Mouse (Mus musculus) olfactory bulb, adult 2 months (tissue): Measurements from ENCODE around the gene Theg. TPM values are rescaled to one million over a fixed set of nuclear protein-coding genes. Genes with fewer than 3 reads are reported as not detected.

Source experiments
- H3K27ac ChIP-seq: fragments of 200-500 bp; 2 replicates; pipeline ENCODE4 v1.5.1; 2012; ENCODE audit warnings: low read depth, low read length; ENCODE audit not compliant: insufficient read depth
- H3K4me1 ChIP-seq: fragments of 200-500 bp; 2 replicates; pipeline ENCODE4 v1.6.1; 2012; ENCODE audit warnings: low read length; ENCODE audit not compliant: control insufficient read depth, insufficient read depth
- H3K4me3 ChIP-seq: fragments of 200-500 bp; 2 replicates; pipeline ENCODE4 v1.5.1; 2012; ENCODE audit warnings: mild to moderate bottlenecking, low read depth, low read length, moderate library complexity; ENCODE audit not compliant: insufficient read depth
- CTCF ChIP-seq: fragments of 200-500 bp; IDR thresholded peaks from 2 replicates; pipeline ENCODE4 v1.5.1; 2012; ENCODE audit warnings: low read depth, mild to moderate bottlenecking, low read length, moderate library complexity; ENCODE audit not compliant: insufficient read depth
- POLR2A ChIP-seq: fragments of 200-500 bp; IDR thresholded peaks from 2 replicates; pipeline ENCODE4 v1.6.1; 2012; ENCODE audit warnings: mild to moderate bottlenecking, low read depth, low read length, moderate library complexity; ENCODE audit not compliant: insufficient read depth
- WGBS: fragments of 180-500 bp; shearing (Covaris S2); methylation state at CpG from one replicate; pipeline ENCODE4 v1.1.7; 2018; 5-methylcytosine and 5-hydroxymethylcytosine counted together
- polyA plus RNA-seq: library from polyadenylated mRNA; stranded (reverse); fragments of >200 nt; gene quantifications from 2 replicates; pipeline ENCODE4 v1.2.4, GENCODE M21; 2012; ENCODE audit warnings: low replicate concordance; ENCODE audit not compliant: missing spikeins, insufficient read depth, insufficient read length

Gene Theg
- polyA plus RNA-seq, 1 experiment = not detected

GRCm38 (mm10) chr10:79553691-79554090, 33.4 kb downstream of the Theg start:
- Histone ChIP-seq H3K27ac (no peak overlapping the region), H3K4me1 (peaks cover 28% of the 10 kb centered on the region), H3K4me3 (peak overlapping the region; percentile 79)
- 34% methylated on average over 10 of the region's 10 CpGs for WGBS
- no peak for TF ChIP-seq POLR2A
- no peak for TF ChIP-seq CTCF

GRCm38 (mm10) chr10:79553176-79553575, 34.0 kb downstream of the Theg start:
- H3K4me3 ChIP-seq = peak overlapping the region; percentile 79; the same call in 1 of the 2 replicates
- 88% methylated on average over 6 of the region's 6 CpGs for WGBS
- TF ChIP-seq CTCF (no peak), POLR2A (no peak)
- H3K27ac ChIP-seq = no peak overlapping the region
- peaks cover 28% of the 10 kb centered on the region for H3K4me1 ChIP-seq

- WGBS = 94% methylated on average over 8 of the region's 8 CpGs
- H3K4me3 ChIP-seq = no peak overlapping the region
- TF ChIP-seq POLR2A = no peak
- no peak for TF ChIP-seq CTCF
- peaks cover 28% of the 10 kb centered on the region for H3K4me1 ChIP-seq
- no peak overlapping the region for H3K27ac ChIP-seq
Observed at GRCm38 (mm10) chr10:79552531-79552930, 34.6 kb downstream of the Theg start.

- Histone ChIP-seq H3K4me3 (no peak overlapping the region), H3K27ac (no peak overlapping the region), H3K4me1 (peaks cover 25% of the 10 kb centered on the region)
- WGBS = 82% methylated on average over 9 of the region's 9 CpGs
- no peak for TF ChIP-seq CTCF
- TF ChIP-seq POLR2A = no peak
Observed at GRCm38 (mm10) chr10:79550366-79550765, 36.8 kb downstream of the Theg start.

GRCm38 (mm10) chr10:79548971-79549723, 38.0 kb downstream of the Theg start:
- Histone ChIP-seq H3K4me1 (peaks cover 21% of the 10 kb centered on the region), H3K27ac (no peak overlapping the region), H3K4me3 (no peak overlapping the region)
- no peak for TF ChIP-seq CTCF
- no peak for TF ChIP-seq POLR2A
- 94% methylated on average over 18 of the region's 18 CpGs for WGBS

GRCm38 (mm10) chr10:79548546-79548945, 38.6 kb downstream of the Theg start:
- Histone ChIP-seq H3K27ac (no peak overlapping the region), H3K4me3 (no peak overlapping the region), H3K4me1 (peaks cover 16% of the 10 kb centered on the region)
- TF ChIP-seq POLR2A (no peak), CTCF (no peak)
- WGBS = 91% methylated on average over 5 of the region's 5 CpGs

- WGBS = 87% methylated on average over 5 of the region's 5 CpGs
- no peak overlapping the region for H3K27ac ChIP-seq
Observed at GRCm38 (mm10) chr10:79547148-79547675, 39.9 kb downstream of the Theg start.

GRCm38 (mm10) chr10:79546483-79546882, 40.6 kb downstream of the Theg start:
- TF ChIP-seq CTCF = no peak
- no peak for TF ChIP-seq POLR2A
- WGBS = 92% methylated on average over 11 of the region's 11 CpGs

More at GRCm38 (mm10) chr10:79547148-79547675, 39.9 kb downstream of the Theg start:
- TF ChIP-seq POLR2A = no peak
- TF ChIP-seq CTCF = no peak
- no peak overlapping the region for H3K4me3 ChIP-seq
- H3K4me1 ChIP-seq = peaks cover 4% of the 10 kb centered on the region

GRCm38 (mm10) chr10:79545891-79546290, 41.2 kb downstream of the Theg start:
- 80% methylated on average over 12 of the region's 12 CpGs for WGBS
- no peak overlapping the region for H3K4me3 ChIP-seq
- no peaks in the 10 kb centered on the region for H3K4me1 ChIP-seq
- no peak overlapping the region for H3K27ac ChIP-seq
- no peak for TF ChIP-seq POLR2A
- TF ChIP-seq CTCF = no peak

More at GRCm38 (mm10) chr10:79546483-79546882, 40.6 kb downstream of the Theg start:
- H3K27ac ChIP-seq = no peak overlapping the region
- H3K4me3 ChIP-seq = no peak overlapping the region
- H3K4me1 ChIP-seq = 0 out of 2 replicates have a peak, but pooled peaks cover 3% of the 10 kb centered on the region
